Mouse (Mus musculus) heart, adult 8-10 months (tissue): ENCODE data around the gene Map1a. TPM values are rescaled to one million over a fixed set of nuclear protein-coding genes. Genes with fewer than 3 reads are reported as not detected.

Source experiments
- DNase-seq: peaks from one replicate; pipeline ENCODE4 v3.0.0; 2022; ENCODE audit warnings: low spot score
- total RNA-seq, 4 experiments: library from RNA; stranded (reverse); gene quantifications; 2 replicates each; pipeline ENCODE4 v1.2.4; 2022

Gene Map1a
- total RNA-seq, 4 experiments from 2014 or later, result 4.7 to 6.0 (median 5.2) TPM

DNA sequence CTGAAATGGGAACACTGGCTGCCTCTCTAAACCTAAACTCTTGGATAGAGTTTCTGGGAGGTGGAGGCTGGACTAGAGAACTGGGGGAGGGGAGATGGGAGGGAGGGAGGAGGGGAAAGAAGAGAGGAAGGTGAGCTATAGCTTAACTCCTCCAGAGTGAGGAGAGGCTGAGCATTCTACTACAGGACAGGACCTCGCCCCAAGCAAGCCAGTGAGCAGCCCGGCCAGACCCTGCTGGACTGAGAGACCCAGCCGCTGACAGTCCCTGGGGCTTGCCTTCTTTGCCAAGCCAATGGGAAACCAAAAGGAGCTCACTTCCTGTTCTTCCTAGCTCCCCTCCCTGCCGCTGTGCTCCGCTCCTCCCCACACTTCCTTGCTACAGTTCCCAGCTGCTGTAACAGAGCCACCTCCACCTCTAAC is 19.6 kb downstream of the Map1a start:
- peak; percentile 67 for DNase-seq

- no peak for DNase-seq
Observed at GRCm38 (mm10) chr2:121316278-121316677, 26.9 kb downstream of the Map1a start.

GRCm38 (mm10) chr2:121323041-121323440 is 33.6 kb downstream of the Map1a start:
- no peak for DNase-seq

DNA sequence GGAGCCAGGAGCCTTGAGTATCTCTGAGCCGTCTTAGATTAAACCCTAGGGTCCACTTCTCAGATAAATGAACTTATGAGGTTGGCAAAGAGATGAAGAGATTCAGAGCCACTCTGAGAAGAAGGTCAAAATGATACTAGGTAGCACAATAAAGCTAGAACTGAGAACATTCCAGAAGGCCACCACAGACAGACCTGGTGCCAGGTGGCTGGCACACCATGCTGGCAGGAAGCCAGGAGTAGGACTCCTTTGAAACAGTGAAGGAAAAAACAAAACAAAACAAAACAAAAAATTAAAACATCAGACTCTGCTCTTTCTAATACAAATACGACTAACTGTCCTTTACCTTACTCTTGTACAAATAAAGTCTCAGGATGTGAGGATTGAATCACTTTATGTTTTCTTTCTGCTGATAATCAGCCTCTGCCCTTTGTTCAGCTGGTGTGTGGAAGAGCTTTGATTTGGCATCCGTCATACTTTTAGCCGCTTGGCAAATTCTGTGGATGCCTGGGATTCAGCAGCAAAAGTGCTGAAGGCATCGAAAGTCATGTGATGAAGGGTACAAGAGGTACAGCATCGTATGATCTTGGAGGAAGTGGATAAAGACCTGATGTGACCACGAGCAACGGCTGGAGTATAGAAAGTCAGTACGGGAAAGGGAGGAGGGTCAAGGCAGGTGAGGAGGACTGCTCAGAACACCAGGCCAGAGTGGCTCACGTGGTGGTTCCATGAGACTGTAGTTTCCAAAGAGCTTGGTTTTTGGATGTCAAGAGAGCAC is 34.5 kb downstream of the Map1a start:
- DNase-seq, result no peak

GRCm38 (mm10) chr2:121329492-121329891 is 40.1 kb downstream of the Map1a start:
- no peak for DNase-seq

DNA sequence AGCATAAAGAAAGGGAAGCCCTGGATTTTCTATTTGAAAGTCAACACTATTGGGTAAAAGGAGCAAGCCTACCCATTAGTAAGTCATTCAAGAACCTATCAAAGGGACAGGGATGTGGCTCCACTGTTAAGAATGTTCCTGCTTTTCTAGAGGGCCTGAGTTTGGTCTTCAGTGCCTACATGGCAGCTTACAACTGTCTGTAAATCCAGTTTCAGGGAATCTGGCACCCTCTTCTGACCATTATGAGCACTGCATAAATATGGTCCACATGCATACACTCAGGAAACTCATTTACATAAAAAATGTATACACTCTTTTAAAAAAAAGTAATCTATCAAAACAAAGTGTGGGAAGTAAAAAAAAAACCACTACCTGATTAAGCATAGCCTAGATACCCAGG is 49.7 kb downstream of the Map1a start:
- no peak for DNase-seq

GRCm38 (mm10) chr2:121353156-121353555 is 63.8 kb downstream of the Map1a start:
- no peak for DNase-seq

DNA sequence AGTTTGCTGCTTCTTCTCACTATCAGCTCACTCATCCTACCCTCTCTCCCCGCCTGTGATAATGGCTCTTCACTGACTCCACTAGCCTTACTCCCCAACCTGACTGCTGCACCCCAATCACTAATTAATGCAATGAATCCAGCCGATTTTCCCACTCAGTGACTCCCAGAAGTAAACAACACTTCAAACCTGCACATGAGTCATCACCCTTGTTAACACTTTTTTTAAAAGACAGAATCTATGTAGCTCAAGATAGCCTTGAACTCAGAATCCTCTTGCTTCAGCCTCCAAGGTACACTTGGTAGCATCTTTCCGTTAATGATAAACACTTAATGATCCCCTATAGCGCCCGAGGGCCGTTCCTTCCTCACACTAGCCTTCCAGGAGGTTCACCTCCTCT is 65.0 kb downstream of the Map1a start:
- DNase-seq, result no peak

GRCm38 (mm10) chr2:121354820-121355592 is 65.6 kb downstream of the Map1a start, which contains the start of gene Ppip5k1:
TSS of gene Ppip5k1 (minus strand) at chr2:121355396.
- peak; percentile 97 for DNase-seq

GRCm38 (mm10) chr2:121357494-121357893 is 68.1 kb downstream of the Map1a start, which contains the start of gene Ckmt1:
TSS of gene Ckmt1 (plus strand) at chr2:121357714.
- DNase-seq, result no peak

- no peak for DNase-seq
Observed at GRCm38 (mm10) chr2:121357961-121358360, 68.6 kb downstream of the Map1a start.

DNA sequence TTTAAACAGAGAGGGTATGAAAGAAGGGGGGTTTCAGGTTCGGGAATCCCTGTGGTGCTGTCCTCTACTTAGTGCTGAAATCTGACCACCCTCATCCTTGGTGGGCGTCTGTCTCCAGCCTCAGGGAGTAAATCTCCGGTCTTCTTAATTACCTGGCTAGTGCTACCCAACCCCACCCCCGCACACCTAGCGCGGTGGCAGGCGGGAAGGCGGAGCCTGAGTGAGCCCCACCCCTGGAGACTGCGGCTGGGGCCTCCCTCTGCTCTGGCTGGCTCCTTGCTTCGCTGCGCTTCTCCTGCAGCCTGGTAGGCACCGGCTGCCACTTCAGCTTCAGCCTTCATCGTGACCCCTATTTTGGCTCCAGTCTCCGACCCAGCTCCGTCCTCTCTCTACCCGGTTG is 69.0 kb downstream of the Map1a start:
- DNase-seq, result no peak

- DNase-seq, result no peak
Observed at GRCm38 (mm10) chr2:121359461-121359860, 70.1 kb downstream of the Map1a start.

Other genes with a start within 250 kb of the Map1a start
- gene Tgm5, start 203.8 kb upstream of the Map1a start, total RNA-seq, result not detected
- not detected for gene Tgm7, start 179.8 kb upstream of the Map1a start, total RNA-seq
- 10 to 100 TPM in 2 of 4 experiments, 1 to 10 TPM in 2; 9.6 to 11.7 (median 10.3) TPM for gene Adal, start 149.2 kb upstream of the Map1a start, total RNA-seq
- gene Lcmt2, start 148.9 kb upstream of the Map1a start, total RNA-seq, result 10 to 100 TPM in 3 of 4 experiments, 1 to 10 TPM in 1; 10.0 to 11.5 (median 10.3) TPM
- gene Tubgcp4, start 118.9 kb upstream of the Map1a start, total RNA-seq, result 10 to 100 TPM; 15.4 to 17.0 (median 15.8) TPM
- 1 to 10 TPM; 6.0 to 6.6 (median 6.4) TPM for gene Zscan29, start 118.5 kb upstream of the Map1a start, total RNA-seq
- 10 to 100 TPM; 30.3 to 39.2 (median 33.5) TPM for gene Trp53bp1, start 18.2 kb upstream of the Map1a start, total RNA-seq
- gene Ppip5k1, start 65.8 kb downstream of the Map1a start, total RNA-seq, result 100 to 1,000 TPM in 3 of 4 experiments, 10 to 100 TPM in 1; 88.4 to 110 (median 104) TPM
- 1 to 10 TPM; 1.3 to 2.9 (median 2.2) TPM for gene Ckmt1, start 68.1 kb downstream of the Map1a start, total RNA-seq
- under 1 TPM in 1 of 4 experiments, not detected in 3; 0.09 TPM for gene Strc, start 97.6 kb downstream of the Map1a start, total RNA-seq
- gene Pdia3, start 124.2 kb downstream of the Map1a start, total RNA-seq, result 100 to 1,000 TPM; 104 to 129 (median 126) TPM
- gene Catsper2, start 124.2 kb downstream of the Map1a start, total RNA-seq, result 1 to 10 TPM; 2.9 to 4.7 (median 3.2) TPM
- gene Ell3, start 154.7 kb downstream of the Map1a start, total RNA-seq, result under 1 TPM in 1 of 4 experiments, not detected in 3; 0.34 TPM
- 100 to 1,000 TPM; 360 to 469 (median 411) TPM for gene Serf2, start 159.6 kb downstream of the Map1a start, total RNA-seq
- gene Hypk, start 163.7 kb downstream of the Map1a start, total RNA-seq, result 10 to 100 TPM; 18.2 to 25.0 (median 22.6) TPM
- gene Serinc4, start 167.2 kb downstream of the Map1a start, total RNA-seq, result under 1 TPM in 2 of 4 experiments, not detected in 2; 0.13 to 0.17 TPM
- gene Mfap1b, start 184.5 kb downstream of the Map1a start, total RNA-seq, result 10 to 100 TPM; 28.3 to 37.4 (median 32.5) TPM
- gene Mfap1a, start 217.1 kb downstream of the Map1a start, total RNA-seq, result 10 to 100 TPM; 29.5 to 36.4 (median 32.8) TPM
- 1 to 10 TPM; 2.1 to 3.2 (median 3.0) TPM for gene Wdr76, start 217.1 kb downstream of the Map1a start, total RNA-seq